Mouse (Mus musculus): ENCODE measurements around the gene 3110040M04Rik.

3110040M04Rik gene

GRCm38 (mm10) chr1:151236141-151236930 is 32.4 kb downstream of the 3110040M04Rik start:
- peak; percentile 36 to 64 for DNase-seq

GRCm38 (mm10) chr1:151237780-151238179 is 33.9 kb downstream of the 3110040M04Rik start:
- peak in 1 of 2 experiments; percentile 58 for DNase-seq

GRCm38 (mm10) chr1:151243332-151243731 is 39.4 kb downstream of the 3110040M04Rik start:
- peak in 1 of 2 experiments; percentile 16 for DNase-seq

GRCm38 (mm10) chr1:151244013-151244412 is 40.1 kb downstream of the 3110040M04Rik start:
- no peak for DNase-seq

GRCm38 (mm10) chr1:151244761-151245160 is 40.8 kb downstream of the 3110040M04Rik start:
- peak; percentile 15 to 47 for DNase-seq

- DNase-seq: peak; percentile 30 to 36
These were observed 41.2 kb downstream of the 3110040M04Rik start for GRCm38 (mm10) chr1:151245165-151245564.

- DNase-seq: no peak
These were observed 41.9 kb downstream of the 3110040M04Rik start for GRCm38 (mm10) chr1:151245846-151246245.

GRCm38 (mm10) chr1:151250109-151250508 is 46.2 kb downstream of the 3110040M04Rik start:
- DNase-seq: no peak

GRCm38 (mm10) chr1:151250529-151251193 is 46.7 kb downstream of the 3110040M04Rik start:
- peak; percentile 79 to 80 for DNase-seq

- DNase-seq: no peak
These were observed 47.5 kb downstream of the 3110040M04Rik start for GRCm38 (mm10) chr1:151251194-151252010.

All from lung, adult 18-20 months (tissue).